Mouse (Mus musculus) liver, postnatal 0 days (tissue): Measurements from ENCODE around the gene Gm49384.
"Not testable (repeated sequence)": the region's sequence is repeated elsewhere in the genome, so short reads cannot be mapped to it uniquely, and the experiment has no call there.

Source experiments
- CTCF ChIP-seq: sonication (generic); IDR thresholded peaks from 2 replicates; pipeline ENCODE4 v1.5.1; 2016; ENCODE audit warnings: antibody characterized with exemption, low read depth
- EP300 ChIP-seq: IDR thresholded peaks from 2 replicates; pipeline ENCODE4 v1.6.1; 2016; ENCODE audit warnings: antibody characterized with exemption, low read depth, mild to moderate bottlenecking

- not testable (repeated sequence) for TF ChIP-seq CTCF, EP300
Measured at GRCm38 (mm10) chr12:69158765-69159577, 45.1 kb downstream of the Gm49384 start, which contains the start of gene Rps29.
